Mouse (Mus musculus) erythroblast, embryonic 14.5 days (primary cell): ENCODE results near the gene Rad51b. TPM values are rescaled to one million over a fixed set of nuclear protein-coding genes. Genes with fewer than 3 reads are reported as not detected.
A peak's percentile ranks its signal among the peaks of the same experiment; 100 is the strongest.

Source experiments
- H3K27me3 ChIP-seq: 2 replicates; pipeline ENCODE4 v1.6.1; 2012; ENCODE audit warnings: inconsistent platforms; ENCODE audit not compliant: control insufficient read depth
- H3K36me3 ChIP-seq: 2 replicates; pipeline ENCODE4 v1.6.1; 2012; ENCODE audit warnings: mild to moderate bottlenecking, inconsistent platforms; ENCODE audit not compliant: control insufficient read depth
- H3K4me1 ChIP-seq: 2 replicates; pipeline ENCODE4 v1.6.1; 2012; ENCODE audit warnings: inconsistent platforms; ENCODE audit not compliant: control insufficient read depth
- H3K4me3 ChIP-seq: replicated peaks from 2 replicates; pipeline ENCODE3; 2012; ENCODE audit warnings: moderate library complexity, mild to moderate bottlenecking, inconsistent platforms
- H3K9me3 ChIP-seq: 2 replicates; pipeline ENCODE4 v1.6.1; 2012; ENCODE audit warnings: low read length, inconsistent platforms, mixed read lengths; ENCODE audit not compliant: control insufficient read depth
- GATA1 ChIP-seq: IDR thresholded peaks from 2 replicates; pipeline ENCODE4 v1.6.1; 2012; ENCODE audit warnings: low read length, inconsistent platforms, mixed read lengths
- TAL1 ChIP-seq: IDR thresholded peaks from 3 replicates; pipeline ENCODE4 v1.6.1; 2012; ENCODE audit warnings: low read length, inconsistent platforms, mixed read lengths
- polyA plus RNA-seq: library from polyadenylated mRNA; stranded (reverse); fragments of >175 nt; gene quantifications from 2 replicates; pipeline ENCODE4 v1.2.3, GENCODE M21; 2012

Rad51b gene
- 0.06 TPM in 2 replicates for polyA plus RNA-seq

DNA sequence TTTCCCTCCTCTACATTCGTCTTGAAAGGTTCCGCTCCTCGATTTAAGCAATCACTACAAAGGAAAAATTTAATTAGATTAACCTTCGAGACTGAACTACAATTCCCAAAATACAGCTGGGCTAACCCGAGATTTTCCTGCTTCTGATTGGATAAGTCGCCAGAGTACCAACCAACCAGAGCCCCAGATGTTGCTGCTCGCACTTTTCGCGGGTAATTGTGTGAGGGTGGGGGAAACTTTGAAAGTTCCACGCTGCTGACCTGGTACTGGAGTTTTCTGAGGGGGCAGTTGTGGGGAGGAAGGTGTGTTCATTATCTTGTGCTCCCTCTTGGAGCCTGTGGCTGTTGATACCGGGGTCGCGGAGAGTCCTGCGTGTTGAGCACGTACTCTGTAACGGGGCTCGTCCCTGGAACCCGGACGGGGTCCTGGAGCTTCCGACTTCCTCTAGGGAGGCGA, at the start of gene Rad51b:
Gene Rad51b, plus strand, starts transcription at position 162 of the 456 bp plus-strand sequence.
- Histone ChIP-seq H3K36me3 (peaks cover 18% of the 10 kb centered on the region), H3K9me3 (no peaks in the 10 kb centered on the region), H3K4me3 (peak within 1 kb of the TSS; percentile 96), H3K4me1 (peaks cover 36% of the 10 kb centered on the region), H3K27me3 (no peaks in the 10 kb centered on the region)
- no peak for TF ChIP-seq TAL1
- no peak for TF ChIP-seq GATA1

DNA sequence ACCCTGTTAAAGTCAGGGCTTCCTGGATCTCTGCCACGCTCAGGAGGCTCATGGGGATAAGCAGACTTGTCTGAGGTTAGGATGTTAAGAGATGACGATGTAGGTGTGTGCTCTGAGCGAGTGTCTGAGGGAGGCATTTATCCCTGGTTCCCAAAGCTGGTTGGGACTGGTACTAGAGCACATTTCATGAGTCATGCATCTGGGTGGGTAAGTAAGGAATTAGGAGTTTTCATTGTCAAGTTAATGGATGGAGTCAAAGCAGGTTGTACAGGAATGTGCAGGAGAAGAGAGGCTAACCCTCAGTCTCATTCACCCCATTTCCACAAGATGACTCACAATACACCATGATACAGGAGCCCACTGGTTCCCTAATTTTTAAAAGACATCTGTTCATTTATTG, 49.0 kb upstream of the Rad51b start:
- Histone ChIP-seq H3K27me3 (no peaks in the 10 kb centered on the region), H3K36me3 (peaks cover 92% of the 10 kb centered on the region), H3K4me1 (no peaks in the 10 kb centered on the region), H3K9me3 (no peaks in the 10 kb centered on the region), H3K4me3 (no peak overlapping the region)
- TF ChIP-seq TAL1, result no peak
- no peak for TF ChIP-seq GATA1

DNA sequence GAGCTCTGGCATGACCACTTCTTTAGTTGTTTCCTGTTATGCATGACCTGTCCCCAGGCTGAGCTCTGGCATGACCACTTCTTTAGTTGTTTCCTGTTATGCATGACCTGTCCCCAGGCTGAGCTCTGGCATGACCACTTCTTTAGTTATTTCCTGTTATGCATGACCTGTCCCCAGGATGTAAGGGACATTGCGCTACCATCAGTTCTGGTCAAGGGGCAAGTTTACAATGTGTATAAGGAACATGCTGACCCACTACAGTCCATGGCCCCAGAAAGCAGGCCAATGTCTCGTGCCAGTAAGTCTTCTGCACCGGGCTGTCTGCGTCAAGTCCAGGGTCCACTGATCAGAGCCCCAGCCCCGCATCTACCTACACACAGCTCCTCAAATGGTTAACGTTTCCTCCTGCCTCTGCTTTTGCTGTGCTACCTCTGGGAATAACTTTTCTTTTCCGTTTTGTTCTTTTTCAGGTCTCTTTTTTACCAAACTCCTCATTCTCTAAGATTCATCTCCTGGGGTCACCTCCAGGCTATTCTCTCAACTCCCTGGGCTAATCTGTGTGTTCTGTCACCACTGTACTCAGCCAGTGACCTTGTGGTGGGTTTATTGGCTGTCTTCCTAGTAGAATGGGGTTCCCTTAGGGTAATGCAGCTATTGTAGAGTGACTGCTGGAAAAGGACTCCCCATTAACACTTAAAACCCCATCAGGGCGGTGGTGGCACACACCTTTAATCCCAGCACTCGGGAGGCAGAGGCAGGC, 43.6 kb upstream of the Rad51b start:
- no peaks in the 10 kb centered on the region for H3K4me1 ChIP-seq
- peaks cover 88% of the 10 kb centered on the region for H3K36me3 ChIP-seq

DNA sequence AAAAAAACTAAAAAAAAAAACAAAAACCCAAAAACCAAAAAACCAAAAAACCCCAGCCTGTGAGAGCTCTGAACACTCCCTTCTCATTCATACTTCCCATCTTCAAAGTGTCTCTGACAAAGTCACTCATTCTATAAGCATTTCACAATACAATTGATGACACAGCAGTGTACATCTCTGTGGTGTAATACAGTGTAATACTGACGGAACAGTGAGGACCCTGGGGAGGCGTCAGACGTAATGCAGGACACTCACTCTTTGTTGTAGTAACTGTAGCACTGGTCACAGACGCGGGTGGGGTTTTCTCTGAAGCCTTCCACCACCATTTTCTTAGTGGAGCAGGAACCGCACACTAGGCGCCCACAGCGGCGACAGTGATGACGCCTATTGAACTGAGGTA, 42.1 kb upstream of the Rad51b start:
- Histone ChIP-seq H3K9me3 (no peaks in the 10 kb centered on the region), H3K36me3 (peaks cover 84% of the 10 kb centered on the region), H3K4me1 (no peaks in the 10 kb centered on the region), H3K4me3 (no peak overlapping the region), H3K27me3 (no peaks in the 10 kb centered on the region)
- TF ChIP-seq GATA1 (no peak), TAL1 (no peak)

More for the DNA sequence above, 43.6 kb upstream of the Rad51b start:
- H3K9me3 ChIP-seq, result no peaks in the 10 kb centered on the region
- no peak overlapping the region for H3K4me3 ChIP-seq
- no peaks in the 10 kb centered on the region for H3K27me3 ChIP-seq
- TF ChIP-seq TAL1, result no peak
- no peak for TF ChIP-seq GATA1

DNA sequence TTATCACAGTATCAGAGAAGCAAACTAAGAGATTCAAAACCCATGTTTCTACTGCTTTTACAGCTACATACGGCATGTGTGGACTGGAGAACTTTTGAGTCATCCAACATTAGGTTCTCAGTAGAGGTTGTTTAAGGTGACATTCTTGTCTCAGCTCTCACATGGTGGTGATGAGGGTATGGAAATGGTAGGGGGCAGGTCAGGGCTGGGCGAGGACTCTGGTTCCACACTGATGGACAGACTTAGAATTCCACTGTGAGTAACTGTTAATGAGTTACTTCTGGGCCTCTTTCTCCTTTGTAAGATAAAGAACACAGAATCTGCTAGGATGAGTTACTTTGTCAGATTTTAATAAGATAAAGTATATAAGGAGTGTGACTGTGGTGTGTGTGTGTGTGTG, 36.9 kb upstream of the Rad51b start:
- no peaks in the 10 kb centered on the region for H3K27me3 ChIP-seq
- H3K9me3 ChIP-seq, result no peaks in the 10 kb centered on the region
- H3K4me1 ChIP-seq, result no peaks in the 10 kb centered on the region
- peaks cover 85% of the 10 kb centered on the region for H3K36me3 ChIP-seq
- H3K4me3 ChIP-seq, result no peak overlapping the region
- TF ChIP-seq TAL1, result no peak
- TF ChIP-seq GATA1, result no peak

DNA sequence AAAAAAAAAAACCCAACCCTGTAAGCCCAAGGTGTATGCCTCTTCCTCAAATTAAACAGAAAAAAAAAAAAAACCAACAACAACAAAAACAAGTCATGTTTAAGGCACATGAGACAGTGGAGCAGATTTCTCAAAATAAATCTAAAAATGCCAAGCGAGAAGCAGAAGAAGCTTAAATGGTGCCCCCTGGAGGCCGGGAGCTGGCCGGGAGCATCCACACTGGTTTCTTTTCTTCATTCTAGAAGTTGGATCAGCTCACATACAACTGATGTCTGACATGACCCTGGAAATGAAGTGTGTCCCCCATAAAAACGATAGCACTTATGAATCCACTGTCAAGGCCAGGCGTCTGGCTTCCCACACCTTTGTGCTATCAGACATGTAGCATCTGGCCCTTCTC, 36.0 kb upstream of the Rad51b start:
- peaks cover 88% of the 10 kb centered on the region for H3K36me3 ChIP-seq
- TF ChIP-seq TAL1 (no peak), GATA1 (no peak)

DNA sequence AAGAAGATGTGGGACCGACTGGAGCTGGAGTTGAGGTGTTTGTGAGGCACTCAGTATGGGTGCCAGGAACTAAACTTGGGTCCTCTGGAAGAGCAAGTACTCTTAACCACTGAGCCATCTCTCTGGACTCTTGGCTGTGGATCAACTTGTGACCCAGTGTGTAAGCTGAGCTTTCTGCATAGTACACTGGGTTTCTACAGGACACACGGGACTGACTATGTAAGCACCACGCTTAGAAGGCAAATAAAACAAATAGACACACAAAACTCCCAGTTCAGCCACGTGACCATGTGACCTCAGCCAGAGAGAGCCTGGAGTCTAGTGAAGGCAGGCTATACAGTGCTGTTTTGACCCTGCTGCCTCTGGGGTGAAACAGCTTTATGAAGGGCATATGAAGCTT, 24.5 kb upstream of the Rad51b start:
- H3K36me3 ChIP-seq, result peaks cover 97% of the 10 kb centered on the region
- no peak overlapping the region for H3K4me3 ChIP-seq
- H3K4me1 ChIP-seq, result no peaks in the 10 kb centered on the region
- no peaks in the 10 kb centered on the region for H3K27me3 ChIP-seq
- no peaks in the 10 kb centered on the region for H3K9me3 ChIP-seq
- no peak for TF ChIP-seq TAL1
- no peak for TF ChIP-seq GATA1

More for the DNA sequence above, 36.0 kb upstream of the Rad51b start:
- Histone ChIP-seq H3K9me3 (no peaks in the 10 kb centered on the region), H3K4me1 (no peaks in the 10 kb centered on the region), H3K27me3 (no peaks in the 10 kb centered on the region), H3K4me3 (no peak overlapping the region)

DNA sequence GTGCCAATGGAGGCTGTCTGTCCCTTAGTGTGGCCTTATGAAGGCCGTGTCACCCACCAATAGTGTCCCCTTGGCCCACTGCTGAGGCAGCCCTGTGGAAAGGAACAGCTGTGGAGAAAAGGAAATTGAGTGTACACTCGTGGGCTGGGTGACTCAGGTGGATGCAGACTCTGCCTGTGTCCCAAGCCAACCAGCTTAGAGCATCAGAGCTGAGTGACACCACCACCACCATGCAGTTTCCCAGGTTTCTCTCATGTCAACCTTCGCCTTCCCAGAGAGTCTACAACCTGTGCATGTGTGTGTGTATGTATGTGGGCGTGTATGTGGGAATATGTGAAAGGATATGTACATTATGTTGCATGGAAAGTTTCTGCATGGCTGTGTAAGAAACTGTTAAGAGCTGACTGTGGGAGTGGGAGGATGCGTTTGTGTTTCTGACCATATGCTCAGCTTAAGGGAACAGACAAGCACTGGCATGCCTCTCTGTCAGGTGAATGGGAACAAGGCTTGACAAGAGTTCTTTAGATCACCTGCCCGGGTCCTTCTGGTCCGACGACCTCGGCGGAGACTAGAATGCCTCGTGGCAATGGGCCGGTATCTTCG, 17.5 kb upstream of the Rad51b start:
- Histone ChIP-seq H3K4me1 (no peaks in the 10 kb centered on the region), H3K27me3 (no peaks in the 10 kb centered on the region), H3K36me3 (peaks cover 94% of the 10 kb centered on the region), H3K9me3 (no peaks in the 10 kb centered on the region), H3K4me3 (no peak overlapping the region)
- TF ChIP-seq TAL1, result no peak
- no peak for TF ChIP-seq GATA1

DNA sequence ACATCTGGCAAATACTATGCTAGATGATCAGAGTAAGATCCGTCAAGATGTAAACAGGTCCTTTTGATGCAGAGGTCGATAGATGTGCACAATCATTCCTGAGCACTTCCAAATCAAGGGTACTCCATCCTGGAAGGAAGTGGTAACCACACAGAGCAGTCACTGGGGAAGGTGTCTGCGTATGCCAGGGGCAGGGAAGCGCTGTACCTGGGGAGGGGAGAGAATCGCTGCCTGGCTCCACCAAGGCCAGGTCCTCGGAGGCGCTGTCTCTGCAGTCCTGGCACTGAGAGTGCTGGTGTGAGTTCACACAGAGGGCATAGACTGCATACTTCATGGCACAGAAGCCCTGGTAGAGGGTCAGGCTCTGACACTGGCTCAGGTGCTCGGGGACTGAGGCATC, 14.5 kb upstream of the Rad51b start:
- no peaks in the 10 kb centered on the region for H3K9me3 ChIP-seq
- no peaks in the 10 kb centered on the region for H3K4me1 ChIP-seq
- H3K4me3 ChIP-seq, result no peak overlapping the region
- TF ChIP-seq GATA1 (no peak), TAL1 (no peak)
- H3K36me3 ChIP-seq, result peaks cover 95% of the 10 kb centered on the region
- no peaks in the 10 kb centered on the region for H3K27me3 ChIP-seq
